Mouse (Mus musculus) liver (tissue): ENCODE data around the gene Cacnb4.

Source experiments
- DNase-seq: peaks from one replicate; pipeline ENCODE4 v3.0.0-alpha.2; 2020; ENCODE audit warnings: mixed read lengths

Gene Cacnb4

DNA sequence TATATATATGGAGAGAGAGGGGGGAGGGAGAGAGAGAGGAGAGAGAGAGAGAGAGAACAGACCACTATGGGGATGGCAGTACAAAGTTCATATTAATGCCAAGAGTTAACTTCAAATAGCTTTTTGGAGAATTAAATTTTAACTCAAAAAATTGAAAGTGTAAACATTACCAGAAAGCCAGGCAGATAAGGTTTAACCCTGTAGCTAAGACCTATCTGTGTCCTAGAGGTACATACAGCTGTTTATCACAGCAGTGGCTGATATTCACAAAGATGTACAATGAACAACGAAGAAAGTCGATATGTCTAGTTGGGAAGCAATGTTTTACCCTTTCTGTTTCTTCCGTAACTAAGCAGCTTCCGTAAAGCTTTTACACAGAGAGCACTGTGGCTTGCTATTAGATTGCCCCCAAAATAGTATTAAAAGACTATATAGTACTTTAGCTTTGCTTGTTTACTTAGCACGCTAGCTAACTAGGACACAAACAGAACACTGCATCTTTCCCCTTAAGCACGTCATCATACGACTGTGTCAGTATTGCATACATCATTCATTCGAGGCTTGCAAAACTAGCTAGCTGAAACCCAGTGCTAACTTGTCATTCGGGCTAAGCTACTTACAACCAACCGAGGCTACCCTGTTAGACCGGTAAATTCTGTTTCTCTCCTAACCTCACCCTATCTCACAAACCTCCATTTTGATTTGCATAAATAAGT, 72.5 kb downstream of the Cacnb4 start:
- no peak for DNase-seq

DNA sequence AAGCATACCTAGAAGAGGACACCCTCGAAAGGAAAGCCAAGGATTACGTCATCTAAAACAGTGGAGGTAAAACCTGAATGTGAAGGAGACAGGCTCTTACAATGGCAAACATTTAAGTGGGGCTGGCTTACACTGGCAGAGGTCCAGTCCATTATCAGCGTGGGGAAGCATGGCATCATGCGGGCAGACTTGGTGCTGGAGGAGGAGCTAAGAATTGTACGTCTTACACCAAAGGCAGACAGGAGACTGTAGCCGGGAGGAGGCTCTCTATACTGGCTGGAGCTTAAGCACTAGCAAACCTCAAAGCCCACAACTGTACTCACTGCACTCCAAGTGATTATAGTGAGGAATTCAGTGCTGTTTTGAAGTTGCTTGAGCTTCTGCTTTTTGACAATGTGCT, 73.2 kb downstream of the Cacnb4 start:
- DNase-seq: no peak

DNA sequence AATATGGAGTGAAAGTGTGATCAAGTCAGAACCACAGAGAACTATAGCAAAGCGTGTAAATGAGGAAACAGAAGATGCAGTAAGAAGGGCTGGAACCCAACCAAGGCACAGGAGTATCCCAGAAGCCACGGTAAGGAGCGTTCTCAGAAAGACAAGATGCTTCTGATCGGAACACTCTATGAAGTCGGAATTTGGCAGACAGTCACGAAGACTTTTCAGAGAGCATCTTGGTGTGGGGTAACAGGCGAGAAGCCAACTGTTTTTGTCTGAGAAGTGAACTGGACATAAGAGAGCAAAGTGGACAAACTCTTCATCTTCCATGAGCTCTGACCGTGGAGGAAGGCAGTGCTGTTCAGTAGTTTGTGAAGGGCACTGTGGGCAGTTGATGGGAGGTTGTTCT, 73.7 kb downstream of the Cacnb4 start:
- no peak for DNase-seq

DNA sequence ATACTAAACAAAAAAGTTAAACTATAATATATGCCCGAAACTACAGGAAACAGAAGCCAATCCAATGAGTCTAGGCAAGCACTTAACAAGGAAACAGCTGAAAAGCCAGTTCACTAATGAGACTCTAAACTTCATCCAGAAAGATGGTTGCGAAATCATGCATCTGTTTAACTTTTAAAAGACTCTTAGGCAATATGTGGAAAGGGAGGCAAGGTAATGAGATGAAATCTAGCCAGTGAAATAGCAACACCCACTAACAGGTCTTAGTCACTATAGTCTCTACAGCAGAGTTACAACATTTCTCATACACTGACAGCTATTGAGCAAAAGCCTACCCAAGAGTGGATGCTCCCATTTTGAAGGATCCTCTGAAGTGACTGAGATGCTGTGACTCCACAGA, 74.4 kb downstream of the Cacnb4 start:
- no peak for DNase-seq

DNA sequence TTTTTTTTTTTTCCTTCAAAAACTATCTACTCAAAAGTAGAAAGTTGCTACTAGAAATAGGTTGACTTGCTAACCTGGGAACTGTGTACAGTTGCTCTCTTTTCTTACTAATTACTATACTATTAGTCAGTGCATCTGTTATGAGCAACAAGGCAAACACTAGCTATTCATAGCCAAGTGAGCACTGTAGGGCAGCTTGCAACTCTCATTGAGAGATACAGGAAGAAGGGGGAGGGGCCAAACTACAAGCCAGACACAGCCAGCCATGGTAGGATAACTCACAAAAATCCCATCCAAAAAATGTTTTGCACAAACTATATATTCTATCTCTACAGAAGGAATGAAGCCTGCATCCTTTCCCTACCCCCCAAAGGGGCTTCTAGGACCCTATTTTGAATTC, 79.1 kb downstream of the Cacnb4 start:
- DNase-seq: no peak

DNA sequence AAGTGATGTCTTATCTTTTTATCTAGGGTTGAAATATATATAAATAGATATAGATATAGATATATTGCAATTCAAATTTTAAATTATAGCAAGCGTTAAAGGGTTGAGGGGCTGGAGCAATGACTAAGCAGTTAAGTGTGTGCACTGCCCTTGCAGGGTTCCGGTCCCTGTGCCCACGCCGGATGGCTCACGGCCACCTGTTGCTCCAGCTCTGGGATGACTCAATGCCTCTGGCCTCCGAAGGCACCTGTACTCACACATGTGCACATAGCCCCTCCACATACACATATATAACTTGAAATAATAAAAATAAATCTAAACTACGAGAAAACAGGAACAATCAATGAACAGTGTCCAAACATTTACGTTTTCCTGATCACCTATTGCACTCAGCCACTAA, 82.8 kb downstream of the Cacnb4 start:
- no peak for DNase-seq

DNA sequence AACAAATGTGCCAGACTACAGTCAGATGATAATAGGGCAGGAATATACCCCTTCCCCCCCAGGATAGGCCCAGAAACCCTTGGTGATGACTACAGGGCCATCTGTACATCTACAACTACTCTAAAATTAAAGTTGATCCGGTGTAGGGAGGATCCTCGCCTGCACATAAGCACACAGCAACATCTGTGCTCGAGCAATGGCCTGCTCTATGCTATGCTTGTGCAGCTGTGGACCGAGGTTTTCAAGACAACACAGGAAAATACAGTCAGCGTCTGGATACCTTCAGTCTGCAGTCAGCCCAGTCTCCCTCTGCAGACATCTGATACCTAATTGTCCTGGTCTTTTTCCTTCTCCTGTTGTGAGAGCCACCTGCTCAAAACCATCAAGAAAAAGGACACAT, 83.4 kb downstream of the Cacnb4 start:
- no peak for DNase-seq

DNA sequence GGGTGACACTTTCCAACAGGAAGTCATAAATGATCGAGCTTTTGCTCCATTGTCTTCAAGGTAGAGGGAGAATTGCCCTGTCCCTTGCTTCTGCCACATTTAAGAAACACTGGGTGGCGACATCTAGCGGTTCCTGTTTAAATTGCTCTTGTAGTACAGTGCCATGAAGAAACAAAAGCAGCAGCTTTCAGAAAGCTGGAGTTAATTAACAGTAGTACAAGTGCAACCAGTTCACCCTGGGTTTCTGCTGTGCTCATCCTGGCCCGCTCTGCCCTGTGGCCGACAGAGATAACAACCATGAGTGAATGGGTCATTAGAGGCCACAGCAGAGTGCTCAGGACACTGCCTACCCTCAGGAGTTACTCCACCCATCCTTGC, 85.7 kb downstream of the Cacnb4 start:
- peak; percentile 77 for DNase-seq

DNA sequence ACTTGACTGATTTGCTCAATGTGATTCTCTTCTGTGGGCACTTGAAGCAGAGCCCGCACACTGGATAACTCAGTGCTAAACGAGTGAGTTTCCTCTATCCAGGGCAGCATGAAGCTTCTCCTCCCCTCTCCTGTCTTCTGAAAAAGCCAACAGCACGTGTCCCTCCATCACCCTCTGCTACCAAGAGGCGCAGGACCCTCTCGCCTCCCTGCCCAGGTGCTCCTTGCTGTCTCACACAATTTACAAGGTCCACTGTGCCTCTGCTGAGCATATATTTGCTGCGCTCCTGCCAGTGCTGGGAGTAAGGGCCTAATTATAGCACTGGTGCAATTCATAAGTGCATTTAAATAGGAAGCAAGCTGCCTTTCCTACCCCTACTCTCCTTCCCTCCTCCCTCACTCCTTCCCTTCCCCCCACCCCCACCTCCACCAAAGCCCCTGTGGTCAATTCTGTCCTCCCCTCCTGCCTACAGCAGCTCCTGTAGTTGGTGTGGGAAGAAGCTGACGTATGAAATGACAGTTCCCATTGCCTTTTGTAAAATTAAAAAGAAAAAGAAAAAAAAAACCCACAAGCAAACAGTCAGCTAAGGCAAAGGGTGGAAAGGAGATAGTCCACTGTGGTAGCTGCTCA, 86.2 kb downstream of the Cacnb4 start:
- DNase-seq: no peak

DNA sequence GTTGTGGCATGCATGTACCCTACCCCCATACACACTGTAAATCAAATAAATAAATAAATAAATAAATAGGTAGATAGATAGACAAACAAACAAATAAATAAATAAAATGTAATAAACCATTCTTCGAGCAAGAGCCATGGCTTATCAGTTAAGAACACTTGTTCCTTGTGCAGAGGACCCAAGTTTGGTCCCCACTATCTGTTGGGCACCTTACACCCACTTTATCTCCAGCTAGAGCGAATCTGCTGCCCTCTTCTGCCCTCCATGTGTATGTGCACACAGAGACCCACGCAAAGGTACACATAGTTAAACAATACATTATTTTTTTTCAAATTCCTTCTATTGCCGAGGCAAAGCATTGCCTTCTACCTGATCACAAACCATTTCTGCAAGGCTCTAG, 87.1 kb downstream of the Cacnb4 start:
- peak; percentile 65 for DNase-seq

DNA sequence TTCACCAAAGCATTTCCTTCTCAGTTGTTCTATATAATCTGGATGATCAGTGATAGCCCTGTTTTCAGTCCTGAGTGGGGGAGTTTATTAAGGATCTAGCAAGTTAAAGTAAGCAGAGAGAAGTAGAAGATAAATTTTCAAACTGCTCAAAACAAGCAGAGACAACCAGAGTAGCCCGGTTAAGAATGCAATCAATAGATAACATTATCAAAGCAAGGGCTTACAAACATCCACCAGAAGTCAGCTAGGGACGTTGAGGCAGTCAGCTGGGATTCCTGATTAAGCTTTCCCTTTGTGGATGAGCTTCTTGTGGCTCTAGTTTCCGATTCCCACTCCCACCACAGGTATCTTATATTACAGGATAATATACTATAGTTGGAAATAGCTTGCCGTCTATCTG, 91.2 kb downstream of the Cacnb4 start:
- DNase-seq: peak; percentile 14

DNA sequence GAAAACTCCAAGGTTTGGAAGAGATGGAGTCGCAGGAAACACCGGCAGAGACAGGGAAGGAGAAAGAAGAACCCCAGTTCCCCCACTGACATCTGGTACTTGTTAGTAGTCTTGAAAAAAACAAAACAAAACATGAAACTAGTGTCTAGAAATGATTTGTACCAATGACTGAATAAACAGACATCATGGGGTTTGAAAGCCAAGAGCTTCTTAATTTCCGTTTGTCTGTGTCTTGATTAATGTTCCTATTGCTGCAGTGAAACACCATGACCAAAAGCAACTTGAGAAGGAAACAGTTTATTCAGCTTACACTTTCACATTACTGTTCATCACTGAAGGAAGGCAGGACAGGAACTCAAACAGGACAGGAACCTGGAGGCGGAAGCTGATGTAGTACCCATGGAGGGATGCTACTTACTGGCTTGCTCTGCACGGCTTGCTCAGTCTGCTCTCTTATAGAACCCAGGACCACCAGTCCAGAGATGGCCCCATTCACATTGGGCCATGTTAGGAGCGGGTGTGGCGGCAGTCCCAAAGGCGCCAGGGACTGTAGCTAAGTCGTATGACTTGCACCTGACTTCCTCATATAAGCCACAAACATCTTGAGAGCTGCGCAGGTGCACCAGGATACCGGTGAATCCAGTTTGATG, 95.4 kb downstream of the Cacnb4 start:
- DNase-seq: no peak

DNA sequence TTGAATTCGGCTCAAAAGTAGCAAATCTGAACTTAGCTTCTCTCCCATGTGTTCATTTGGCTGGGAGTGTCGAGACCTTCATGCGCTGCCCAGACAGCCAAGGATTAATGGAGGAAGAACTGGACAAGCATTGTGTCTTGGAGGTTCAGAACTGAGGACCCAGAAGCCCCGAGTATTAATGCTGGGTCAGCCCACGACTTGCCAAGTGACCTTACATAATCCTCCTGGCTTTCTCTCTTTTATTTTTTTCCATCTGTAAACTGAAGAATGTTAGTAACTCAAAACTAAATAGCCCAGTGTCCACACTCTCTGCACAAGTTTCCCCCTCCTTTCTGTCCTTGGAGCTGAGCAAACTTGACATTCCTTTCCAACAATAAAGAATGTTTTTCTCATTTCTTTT, 95.9 kb downstream of the Cacnb4 start:
- no peak for DNase-seq

DNA sequence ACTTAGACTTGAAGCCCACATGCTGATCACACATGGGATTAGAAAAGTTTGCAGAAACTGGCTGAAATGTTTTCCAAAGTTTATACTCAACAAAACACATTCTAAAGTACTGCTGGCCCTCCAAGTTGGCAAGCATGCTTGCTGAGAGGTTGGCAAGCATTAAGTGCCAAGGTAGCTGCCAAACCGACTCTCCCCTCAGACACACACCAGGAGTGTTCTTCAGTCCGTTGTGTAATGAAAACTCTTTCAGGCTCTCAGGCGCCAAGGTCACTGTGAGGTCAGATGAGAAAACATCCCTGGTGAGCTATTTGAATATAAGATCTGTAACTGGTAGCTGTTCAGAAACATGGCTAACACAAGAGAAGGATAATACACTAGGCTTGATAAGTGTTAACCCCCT, 97.8 kb downstream of the Cacnb4 start:
- DNase-seq: no peak

DNA sequence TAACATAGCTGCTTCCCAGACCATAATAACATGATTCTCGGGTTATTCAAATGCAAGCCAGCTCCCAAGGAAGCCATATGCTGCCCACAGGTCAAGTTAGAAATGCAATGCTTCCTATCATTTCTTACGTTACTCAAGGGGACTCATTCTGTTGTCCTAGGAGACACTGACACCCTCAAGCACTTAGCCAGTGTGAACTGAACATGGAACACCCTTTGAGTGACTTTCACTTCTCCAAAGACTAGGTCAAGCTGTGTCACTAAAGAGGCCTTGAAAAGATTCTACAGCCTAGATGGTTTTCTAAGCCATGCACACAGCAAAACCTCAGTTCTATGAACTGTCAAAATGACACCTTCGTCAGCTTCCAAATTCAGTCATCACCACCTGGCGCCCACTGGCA, 98.9 kb downstream of the Cacnb4 start:
- no peak for DNase-seq

DNA sequence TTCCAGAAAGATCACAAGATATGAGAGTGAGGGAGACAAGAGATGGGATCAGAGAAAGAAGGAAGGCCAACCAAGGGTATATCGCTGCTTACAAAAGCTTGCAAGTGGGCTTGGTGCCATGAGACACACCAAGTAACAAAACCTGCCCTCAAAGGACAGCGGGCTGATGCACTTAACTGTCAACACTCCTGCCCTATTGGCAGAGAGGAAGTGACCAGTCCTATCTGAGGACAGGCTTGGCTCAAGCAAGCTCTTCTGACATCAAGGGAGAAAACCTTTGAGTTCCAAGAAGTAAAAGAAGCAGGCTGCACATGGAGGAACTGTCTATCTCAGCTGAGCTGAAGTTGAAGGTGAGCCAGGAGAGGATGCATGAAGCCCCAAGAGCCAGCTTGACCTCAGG, 100.1 kb downstream of the Cacnb4 start:
- no peak for DNase-seq

DNA sequence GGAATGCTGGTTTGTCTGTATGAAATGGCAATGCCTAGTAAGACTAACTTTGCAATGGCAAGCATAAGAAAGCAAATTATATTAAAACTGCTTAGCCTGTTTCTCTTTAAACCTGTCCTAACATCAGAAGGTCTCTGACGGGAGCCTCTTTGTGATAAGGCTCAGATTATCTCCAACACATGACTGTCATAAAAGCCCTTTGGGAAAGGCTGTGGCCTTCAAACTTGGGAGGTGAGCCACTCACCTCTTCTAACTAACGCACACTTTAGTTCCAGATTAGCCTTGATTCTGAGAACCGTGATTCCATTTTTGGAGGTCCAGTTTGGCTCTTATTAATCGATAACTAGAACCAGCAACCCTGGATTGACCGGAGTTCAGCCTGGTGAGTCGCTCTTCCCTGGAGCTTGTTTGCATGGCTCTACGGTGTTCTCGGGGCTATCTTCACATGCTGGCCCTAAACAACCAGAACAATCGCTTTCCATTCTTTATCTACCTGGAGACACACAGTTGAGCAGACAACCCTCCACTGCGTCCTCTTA, 100.9 kb downstream of the Cacnb4 start:
- no peak for DNase-seq

DNA sequence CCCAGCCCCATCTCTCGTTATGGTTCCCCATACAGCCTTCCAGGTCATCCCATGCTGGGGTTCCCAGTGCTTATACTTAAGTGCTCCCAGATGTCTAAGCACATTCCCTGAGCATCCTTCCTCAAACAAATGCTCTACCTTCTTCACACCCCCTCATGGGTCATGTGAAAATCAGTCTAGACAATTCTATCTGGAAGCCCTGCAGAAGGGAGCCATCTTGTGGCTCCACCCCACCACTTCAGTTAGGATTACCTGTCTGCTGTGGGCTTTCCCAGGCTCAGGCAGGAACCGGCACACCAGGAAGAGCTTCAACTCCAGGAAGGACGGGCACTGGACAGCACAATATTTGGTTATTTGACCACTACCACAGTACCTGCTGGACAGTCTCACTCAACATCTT, 101.7 kb downstream of the Cacnb4 start:
- no peak for DNase-seq

DNA sequence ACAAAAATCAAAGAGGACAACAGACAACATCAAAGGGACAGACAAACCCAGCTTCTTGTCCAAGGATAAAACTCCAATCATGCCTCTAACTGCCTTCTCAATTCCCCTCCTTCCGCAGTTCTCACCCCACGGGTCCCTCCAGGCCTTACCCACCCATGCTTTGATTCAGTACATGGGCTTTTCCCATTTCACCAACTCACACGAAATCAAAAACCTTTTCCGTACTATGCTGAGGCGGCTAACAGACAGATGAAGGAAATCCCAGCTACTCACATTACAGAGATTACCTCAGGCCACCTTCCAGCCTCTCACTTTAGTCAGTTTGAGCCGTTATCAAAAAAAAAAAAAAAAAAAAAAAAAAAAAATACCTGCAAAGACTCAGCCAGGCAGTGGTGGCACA, 104.4 kb downstream of the Cacnb4 start:
- no peak for DNase-seq

DNA sequence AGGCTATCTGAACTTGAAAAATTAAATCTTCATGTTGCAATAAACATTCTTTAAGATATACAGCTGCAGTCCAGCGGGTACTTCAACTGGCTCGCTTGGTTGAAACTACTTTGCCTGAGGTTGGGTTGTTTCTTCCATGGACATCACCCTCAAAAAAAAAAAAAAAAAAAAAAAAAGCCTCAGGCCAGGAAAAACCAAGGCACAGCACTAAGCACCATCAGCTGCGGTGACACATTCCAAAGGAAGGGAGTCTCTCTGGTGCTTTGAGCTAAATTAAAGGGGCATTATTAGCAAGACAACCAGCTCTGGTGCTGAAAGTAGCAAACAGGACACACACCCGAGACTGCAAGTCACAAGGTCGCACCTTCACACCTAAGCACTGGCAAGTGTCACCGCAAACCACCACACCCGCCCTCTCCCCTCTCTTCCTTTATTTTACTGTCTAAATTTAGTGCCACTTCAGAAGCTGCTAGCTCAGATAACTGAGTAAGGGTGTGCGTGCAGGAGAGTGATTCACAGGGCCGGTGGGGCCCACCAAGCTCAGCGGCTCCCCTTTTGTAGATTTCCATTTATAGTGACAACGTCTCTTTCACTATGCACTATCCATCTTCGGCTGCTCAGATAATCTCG, 105.2 kb downstream of the Cacnb4 start:
- DNase-seq: peak; percentile 70

DNA sequence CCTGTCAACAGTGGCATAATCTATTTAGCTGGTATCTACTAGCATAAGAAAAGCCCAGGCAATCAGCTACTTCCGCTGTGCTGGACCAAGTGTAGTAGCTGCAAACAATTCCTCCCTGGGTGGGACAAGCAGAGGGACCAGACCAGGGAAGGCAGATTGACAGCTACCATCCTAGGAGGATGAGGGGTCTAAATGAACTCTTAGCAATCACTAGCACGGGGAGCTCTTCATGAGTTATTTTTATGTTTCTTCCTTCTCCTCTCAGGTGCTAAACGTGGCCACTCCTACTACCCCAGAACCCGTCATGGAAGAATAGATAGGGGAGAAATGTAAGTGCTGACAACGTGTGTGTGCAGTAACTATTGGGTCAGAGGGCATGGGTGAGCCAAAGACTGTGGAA, 105.8 kb downstream of the Cacnb4 start:
- no peak for DNase-seq

DNA sequence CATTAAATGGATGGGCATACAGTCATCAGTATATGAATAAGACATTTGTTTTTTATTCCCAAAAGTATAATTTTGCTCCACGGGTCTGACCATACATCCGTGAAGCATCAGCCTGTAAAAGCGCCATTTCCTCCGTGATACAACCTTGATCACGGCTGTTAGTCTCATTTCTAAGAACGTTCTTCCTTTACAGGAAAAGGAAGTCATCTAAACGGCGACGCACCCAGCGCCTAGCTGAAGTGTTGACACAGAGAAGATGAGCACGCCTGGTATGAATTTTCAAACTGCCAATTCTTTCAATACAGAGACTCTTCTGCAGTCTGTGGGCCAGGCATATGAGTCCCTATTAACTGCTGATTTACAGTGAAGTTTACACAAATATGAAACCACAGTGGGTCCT, 106.5 kb downstream of the Cacnb4 start:
- DNase-seq: peak; percentile 20

DNA sequence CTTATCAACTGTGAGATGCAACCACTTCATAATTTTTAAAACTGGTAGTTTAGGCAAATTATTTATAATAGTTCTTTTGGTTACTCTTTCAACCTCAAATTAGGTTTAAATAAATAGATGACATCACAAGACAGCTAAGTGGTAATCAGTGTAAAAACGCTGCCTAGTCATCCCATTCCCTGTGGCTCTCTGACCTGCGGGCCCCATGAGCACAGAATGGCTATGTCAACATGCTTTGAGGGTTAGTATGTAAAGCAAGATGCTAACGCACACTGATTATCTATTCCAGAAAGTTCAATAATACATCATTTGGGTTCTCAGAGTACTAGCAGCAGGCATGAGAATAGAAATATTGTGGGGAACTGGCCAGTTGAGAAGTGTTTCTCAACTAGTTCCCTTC, 108.5 kb downstream of the Cacnb4 start:
- DNase-seq: no peak

DNA sequence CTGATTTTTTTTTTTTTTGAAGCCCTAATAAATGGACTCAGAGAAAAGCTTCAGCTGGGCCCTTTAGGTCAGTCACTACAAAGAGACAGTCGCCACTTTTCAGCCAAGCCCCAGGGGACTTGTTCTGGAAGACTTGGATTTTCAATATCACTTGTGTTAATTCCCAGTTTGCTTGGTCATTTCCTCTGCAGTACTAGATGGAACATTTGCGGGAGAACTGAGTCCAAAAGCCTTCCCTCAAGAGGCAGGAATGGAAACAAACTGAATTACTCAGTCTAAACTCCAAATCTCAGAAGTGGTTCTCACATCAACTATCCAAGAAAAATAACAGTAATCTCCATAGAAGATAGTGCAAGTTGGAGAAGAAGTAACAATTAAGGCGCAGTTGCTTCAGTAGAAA, 109.2 kb downstream of the Cacnb4 start:
- DNase-seq: no peak
